Mouse (Mus musculus): Measurements from ENCODE around the gene Lsp1.

- no peak for TF ChIP-seq CTCF (IDR thresholded peaks at IDR 0.05; ENCODE audit: extremely low read depth, insufficient read length, insufficient replicate concordance, low read depth, low read length)
- no peak for TF ChIP-seq POLR2A (IDR thresholded peaks at IDR 0.05; ENCODE audit: low read depth, low read length)
Measured at GRCm38 (mm10) chr7:142437324-142437723, 23.3 kb upstream of the Lsp1 start.

Measured in small intestine, adult 2 months (tissue).